Comparison of ENCODE assay signal across 1 mouse cellular context in the genomic region with DNA sequence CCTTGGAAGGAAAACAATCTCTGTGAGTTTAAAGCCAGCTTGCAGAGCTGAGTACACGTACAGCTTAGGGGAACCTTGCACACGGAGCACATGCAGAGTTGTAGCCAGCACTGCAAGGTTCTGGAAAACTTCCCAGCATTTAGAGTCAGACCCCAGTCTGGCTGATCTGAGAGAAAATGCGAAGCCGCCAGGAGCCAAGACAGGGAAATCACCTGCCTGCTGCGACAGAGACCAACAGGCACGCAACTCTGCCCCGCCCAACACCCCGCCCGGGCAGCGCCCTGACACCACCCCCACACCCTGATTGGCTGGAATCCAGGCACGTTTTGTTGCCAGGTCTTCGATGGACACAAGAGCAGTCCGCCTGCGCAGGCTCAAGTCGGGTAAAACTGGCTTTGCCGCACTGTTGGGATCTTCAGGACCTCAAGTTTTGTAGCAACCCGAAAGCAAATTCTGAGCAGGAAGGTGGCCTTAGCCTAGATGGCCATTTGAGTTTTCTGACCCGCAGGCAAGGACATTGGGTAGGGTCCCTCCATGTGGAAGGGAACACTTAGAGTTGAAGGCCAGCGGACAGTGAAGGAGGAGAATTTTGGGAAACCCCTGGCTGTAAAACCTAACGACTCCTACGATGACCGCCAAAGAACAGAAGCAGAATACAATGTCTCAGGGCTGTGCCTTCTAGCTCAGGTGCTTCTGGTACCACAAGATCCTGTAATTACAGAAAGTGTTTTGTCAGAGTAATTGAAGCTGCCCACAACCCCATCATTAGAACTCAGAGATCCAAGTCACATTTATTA.
TF ChIP-seq lines count a peak whose summit lies in the region.

No protein-coding gene starts in this region.

TF ChIP-seq in CH12.LX, 34 proteins besides CTCF, POLR2A, EP300 and RAD21:
- TF ChIP-seq ZKSCAN1 (IDR thresholded peaks at IDR 0.05; ENCODE audit: borderline replicate concordance, low read depth, low read length): no peak
- no peak for TF ChIP-seq IRF4 (IDR thresholded peaks at IDR 0.05; ENCODE audit: low read depth, low read length)
- TF ChIP-seq MEF2A (IDR thresholded peaks at IDR 0.05; ENCODE audit: borderline replicate concordance, low read depth, low read length): no peak
- peak; percentile 82 for TF ChIP-seq MAX (IDR thresholded peaks at IDR 0.05; ENCODE audit: low read length)
- no peak for TF ChIP-seq KAT2A (IDR thresholded peaks at IDR 0.05; ENCODE audit: insufficient replicate concordance, low read length)
- TF ChIP-seq USF1 (IDR thresholded peaks at IDR 0.05; ENCODE audit: low read depth, low read length): no peak
- TF ChIP-seq SIN3A (IDR thresholded peaks at IDR 0.05; ENCODE audit: low read length): no peak
- no peak for TF ChIP-seq TCF12 (IDR thresholded peaks at IDR 0.05; ENCODE audit: low read depth, low read length)
- TF ChIP-seq HCFC1 (IDR thresholded peaks at IDR 0.05; ENCODE audit: low read depth, low read length): no peak
- TF ChIP-seq JUND (conservative IDR thresholded peaks at IDR 0.05; ENCODE audit: low read depth, low read length): no peak
- TF ChIP-seq MXI1 (IDR thresholded peaks at IDR 0.05; ENCODE audit: low read depth, low read length): no peak
- TF ChIP-seq GABPA (IDR thresholded peaks at IDR 0.05; ENCODE audit: insufficient replicate concordance, low read depth, low read length): no peak
- no peak for TF ChIP-seq ZC3H11A (IDR thresholded peaks at IDR 0.05; ENCODE audit: low read depth, low read length)
- TF ChIP-seq ELF1 (IDR thresholded peaks at IDR 0.05; ENCODE audit: low read depth, low read length): no peak
- TF ChIP-seq MYC (IDR thresholded peaks at IDR 0.05; ENCODE audit: low read depth, low read length): no peak
- TF ChIP-seq E2F4 (IDR thresholded peaks at IDR 0.05; ENCODE audit: insufficient replicate concordance, low read depth, low read length): no peak
- no peak for TF ChIP-seq USF2 (conservative IDR thresholded peaks at IDR 0.05; ENCODE audit: low read depth, low read length)
- TF ChIP-seq MAFK (IDR thresholded peaks at IDR 0.05; ENCODE audit: insufficient replicate concordance, low read length): no peak
- no peak for TF ChIP-seq ZMIZ1 (IDR thresholded peaks at IDR 0.05; ENCODE audit: low read depth, low read length)
- no peak for TF ChIP-seq SMC3 (IDR thresholded peaks at IDR 0.05; ENCODE audit: low read depth, low read length)
- no peak for TF ChIP-seq ETS1 (conservative IDR thresholded peaks at IDR 0.05; ENCODE audit: low read depth, low read length)
- TF ChIP-seq JUN (IDR thresholded peaks at IDR 0.05; ENCODE audit: insufficient read depth, low read depth, low read length): no peak
- peak; percentile 80 for TF ChIP-seq BHLHE40 (IDR thresholded peaks at IDR 0.05; ENCODE audit: low read depth, low read length)
- no peak for TF ChIP-seq MAZ (IDR thresholded peaks at IDR 0.05; ENCODE audit: low read depth, low read length)
- TF ChIP-seq RCOR1 (conservative IDR thresholded peaks at IDR 0.05; ENCODE audit: low read depth, low read length): no peak
- TF ChIP-seq NRF1 (IDR thresholded peaks at IDR 0.05; ENCODE audit: low read depth, low read length): peak; percentile 84
- TF ChIP-seq TBP (conservative IDR thresholded peaks at IDR 0.05; ENCODE audit: low read depth, low read length): no peak
- no peak for TF ChIP-seq ZNF384 (IDR thresholded peaks at IDR 0.05; ENCODE audit: low read depth, low read length)
- 0 out of 2 replicates have a peak, but pooled peaks have one; percentile 38 for TF ChIP-seq CHD2 (IDR thresholded peaks at IDR 0.05; ENCODE audit: low read length)
- no peak for TF ChIP-seq POLR2AphosphoS2 (IDR thresholded peaks at IDR 0.05; ENCODE audit: low read depth, low read length)
- TF ChIP-seq NELFE (IDR thresholded peaks at IDR 0.05; ENCODE audit: low read depth, low read length): no peak
- TF ChIP-seq PAX5 (IDR thresholded peaks at IDR 0.05; ENCODE audit: low read length): no peak
- TF ChIP-seq UBTF (IDR thresholded peaks at IDR 0.05; ENCODE audit: low read depth, low read length): no peak
- no peak for TF ChIP-seq CHD1 (IDR thresholded peaks at IDR 0.05; ENCODE audit: low read depth, low read length)
